Mouse (Mus musculus) erythroblast, embryonic 14.5 days (primary cell): ENCODE results near the gene Ucn2.

ENCODE experiments used
- GATA1 ChIP-seq: IDR thresholded peaks from 2 replicates; pipeline ENCODE4 v1.6.1; 2012; ENCODE audit warnings: low read length, inconsistent platforms, mixed read lengths
- TAL1 ChIP-seq: IDR thresholded peaks from 3 replicates; pipeline ENCODE4 v1.6.1; 2012; ENCODE audit warnings: low read length, inconsistent platforms, mixed read lengths

DNA sequence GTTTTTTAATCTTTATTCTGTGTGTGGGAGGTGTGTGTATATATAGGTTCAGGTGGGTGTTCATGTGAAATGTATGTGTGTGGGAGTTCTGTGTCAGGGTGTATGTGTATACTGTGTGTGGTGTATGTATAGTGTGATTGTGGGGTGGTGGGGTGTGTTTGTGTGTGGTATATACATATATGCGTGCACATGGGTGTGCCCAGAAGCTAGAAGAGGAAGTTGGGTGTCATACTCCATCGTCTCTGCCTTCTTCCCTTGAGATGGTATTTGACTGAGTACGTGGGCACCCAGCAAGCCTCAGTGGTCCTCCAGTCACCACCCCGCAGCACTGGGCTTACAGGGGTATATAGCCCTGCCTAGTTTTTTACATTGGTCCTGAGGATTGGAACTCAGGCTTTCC is 35.6 kb downstream of the Ucn2 start:
- TF ChIP-seq GATA1 (no peak), TAL1 (no peak)
